Mouse (Mus musculus) retina, postnatal 7 days (tissue): ENCODE data around the gene Hmces.

Experiments
- DNase-seq: peaks from one replicate; pipeline ENCODE4 v3.0.0-alpha.2; 2012; ENCODE audit warnings: low read depth, low spot score

Gene Hmces

GRCm38 (mm10) chr6:87913661-87914325 lies at the start of gene Hmces:
Gene Hmces, plus strand, starts transcription at chr6:87913935.
- peak; percentile 57 for DNase-seq

DNA sequence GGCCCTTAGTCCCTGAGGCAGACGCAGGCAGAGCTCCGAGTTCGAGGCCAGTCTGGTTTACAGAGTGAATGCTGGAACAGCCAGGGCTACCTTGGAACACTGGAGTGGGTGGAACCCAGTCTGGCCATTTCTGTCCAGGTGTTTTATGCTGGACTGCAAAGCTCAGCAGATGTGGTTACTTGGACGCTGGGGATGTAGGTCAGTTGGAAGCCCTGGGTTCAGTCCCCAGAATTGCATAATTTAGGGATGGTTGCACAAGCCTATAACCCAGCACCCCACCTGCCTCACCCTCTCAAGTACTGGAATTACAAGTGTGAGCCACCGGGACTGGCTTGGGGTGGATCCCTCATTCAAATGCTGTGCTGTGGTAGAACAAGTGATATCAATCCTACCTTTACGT lies 47.5 kb upstream of the Hmces start:
- no peak for DNase-seq

- DNase-seq, result no peak
Measured at GRCm38 (mm10) chr6:87867256-87867655, 46.5 kb upstream of the Hmces start.

DNA sequence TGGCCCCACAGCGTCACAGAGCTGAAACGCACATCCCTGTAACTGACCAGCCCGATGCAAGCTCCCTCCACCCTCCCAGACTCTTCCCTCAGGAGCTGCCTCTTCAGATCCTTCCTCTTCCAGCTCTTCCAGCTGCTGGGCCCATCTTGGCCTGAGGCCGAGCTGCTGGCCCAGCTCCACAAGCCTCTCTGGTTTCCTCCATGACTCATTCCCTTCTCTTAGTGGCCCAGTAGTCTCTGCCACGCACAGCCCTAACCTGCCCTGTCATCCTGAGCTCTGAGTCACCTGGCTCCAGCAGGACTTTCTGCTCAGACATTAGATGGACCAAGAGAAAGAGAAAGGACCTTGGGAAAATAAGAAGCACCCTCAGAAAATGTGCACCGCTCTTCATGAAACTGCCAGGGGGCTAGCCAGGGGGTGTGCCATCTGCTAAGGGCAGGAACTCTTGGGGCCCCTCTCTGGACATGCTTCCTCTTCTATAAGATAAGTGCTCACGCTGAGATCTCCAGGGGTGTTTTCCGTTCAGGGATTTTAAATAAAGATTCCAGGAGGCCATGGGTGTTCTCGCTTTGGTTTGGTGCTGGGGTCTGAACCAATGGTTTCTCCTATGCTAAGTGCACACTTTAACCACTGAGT lies 44.7 kb upstream of the Hmces start:
- DNase-seq, result no peak

- DNase-seq, result no peak
Measured at GRCm38 (mm10) chr6:87870440-87870839, 43.3 kb upstream of the Hmces start.

DNA sequence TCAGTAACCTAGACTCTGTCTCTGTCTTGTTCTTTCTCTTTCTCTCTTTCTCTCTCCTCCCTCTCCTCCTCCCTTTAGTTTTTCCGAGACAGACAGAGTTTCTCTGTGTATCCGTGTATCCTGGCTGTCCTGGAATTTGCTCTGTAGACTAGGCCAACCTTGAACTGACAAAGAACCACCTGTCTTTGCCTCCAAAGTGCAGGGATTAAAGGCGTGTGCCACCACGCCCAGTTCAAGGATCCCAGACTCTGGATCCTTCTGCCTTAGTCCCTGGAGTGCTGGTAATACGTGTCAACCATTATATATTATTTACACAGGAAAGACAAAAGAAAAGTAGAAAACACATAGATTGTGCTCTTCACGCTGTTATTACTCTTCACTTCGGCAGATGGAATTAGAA lies 42.5 kb upstream of the Hmces start:
- DNase-seq, result no peak

DNA sequence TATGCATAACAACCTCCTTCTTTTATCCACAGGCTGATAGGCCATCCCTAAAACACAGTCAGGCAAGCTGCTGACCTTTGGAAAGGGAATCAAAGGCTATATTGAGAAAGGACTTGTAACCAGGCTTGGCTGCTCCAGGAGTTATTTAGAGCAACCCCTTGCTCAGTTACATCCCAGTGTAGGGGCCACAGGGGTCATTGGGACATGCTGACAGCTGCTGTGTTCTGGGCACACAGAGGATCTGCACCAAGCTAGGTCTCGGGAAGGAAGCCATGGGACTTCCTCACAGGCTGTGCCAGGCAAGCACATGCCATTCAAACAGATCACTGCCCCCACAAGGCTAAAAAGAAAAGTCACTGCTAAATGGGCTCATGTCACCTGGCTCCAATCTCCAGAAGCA lies 40.6 kb upstream of the Hmces start:
- no peak for DNase-seq

DNA sequence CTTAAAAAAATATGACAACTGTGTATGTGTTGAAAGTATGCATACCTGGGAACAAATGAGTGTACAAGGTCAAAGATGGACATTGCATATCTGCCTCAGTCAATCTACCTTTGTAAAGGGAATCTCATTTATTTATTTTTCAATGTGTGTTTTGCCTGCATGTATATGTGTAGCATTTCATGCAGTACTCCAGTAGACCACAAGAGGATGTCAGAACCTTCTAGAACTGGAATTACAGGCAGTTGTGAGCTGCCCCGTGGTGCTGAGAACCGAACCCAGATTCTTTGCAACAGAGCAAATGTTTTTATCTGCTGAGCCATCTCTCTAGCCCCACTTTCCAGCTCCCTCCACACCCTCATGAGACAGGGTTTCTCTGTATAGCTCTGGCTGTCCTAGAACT lies 39.8 kb upstream of the Hmces start:
- no peak for DNase-seq

DNA sequence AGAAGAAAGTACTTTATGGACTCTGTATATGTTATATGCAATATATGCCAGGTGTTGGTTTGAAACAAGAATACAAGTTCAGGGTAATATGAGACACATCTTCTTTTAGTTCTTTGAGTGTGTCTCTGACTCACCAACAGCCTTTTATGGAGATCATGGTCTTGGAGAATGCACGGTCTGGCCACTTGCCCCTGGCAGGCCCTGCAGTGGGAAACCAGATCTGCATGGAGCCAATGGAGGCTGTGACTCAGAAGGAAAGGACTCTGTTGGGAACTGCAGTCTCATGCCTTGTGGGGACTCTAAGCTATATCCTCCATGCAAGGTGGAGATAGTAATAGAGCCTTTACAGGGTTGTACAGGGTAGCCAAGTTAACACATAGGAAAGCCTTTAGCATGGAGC lies 38.7 kb upstream of the Hmces start:
- no peak for DNase-seq

- no peak for DNase-seq
Measured at GRCm38 (mm10) chr6:87875562-87875961, 38.2 kb upstream of the Hmces start.

DNA sequence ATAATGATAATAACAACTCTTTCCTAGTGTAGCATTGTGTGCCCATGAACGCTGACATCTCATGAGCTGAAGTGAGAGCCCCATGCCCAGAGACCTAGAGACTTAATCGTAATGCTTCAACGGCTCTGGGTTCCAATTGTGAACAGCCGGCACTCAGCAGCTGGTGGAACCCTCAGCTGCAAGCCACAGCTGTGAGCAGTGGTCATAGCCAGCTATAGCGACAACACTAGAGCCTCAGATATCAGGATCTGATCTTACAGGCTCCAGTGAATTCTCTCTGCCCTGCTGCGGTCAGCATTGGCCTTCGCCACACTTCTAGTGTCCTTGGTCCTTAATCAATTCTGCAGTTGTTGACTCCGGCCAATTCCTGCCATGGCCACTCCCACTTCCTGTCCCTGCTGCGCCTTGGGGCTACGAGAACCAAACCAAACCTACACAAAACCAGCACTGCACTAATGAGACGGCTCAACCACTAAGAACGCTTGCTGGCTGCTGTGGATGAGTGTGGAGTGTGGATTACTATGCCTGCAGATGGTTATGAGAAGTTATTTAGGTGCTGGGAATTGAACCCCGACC lies 37.6 kb upstream of the Hmces start:
- DNase-seq, result no peak

DNA sequence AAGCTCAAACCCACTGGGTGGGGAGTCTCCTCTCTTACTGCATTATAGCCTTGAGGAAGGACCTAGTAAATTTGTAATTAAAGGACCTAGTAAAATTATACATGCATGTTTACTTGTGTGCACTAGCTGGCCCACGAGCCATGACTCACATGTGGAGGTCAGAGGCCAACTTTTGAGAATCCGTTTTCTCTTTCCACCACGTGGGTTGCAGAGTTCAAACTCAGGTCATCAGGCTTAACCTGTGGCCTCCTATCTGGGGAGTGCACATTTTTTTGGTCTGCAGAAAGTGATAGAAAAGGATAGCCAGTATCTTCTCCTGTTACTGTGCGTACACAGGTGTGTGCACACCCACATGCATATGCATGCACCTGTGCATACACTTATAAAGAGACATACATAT lies 34.7 kb upstream of the Hmces start:
- no peak for DNase-seq

DNA sequence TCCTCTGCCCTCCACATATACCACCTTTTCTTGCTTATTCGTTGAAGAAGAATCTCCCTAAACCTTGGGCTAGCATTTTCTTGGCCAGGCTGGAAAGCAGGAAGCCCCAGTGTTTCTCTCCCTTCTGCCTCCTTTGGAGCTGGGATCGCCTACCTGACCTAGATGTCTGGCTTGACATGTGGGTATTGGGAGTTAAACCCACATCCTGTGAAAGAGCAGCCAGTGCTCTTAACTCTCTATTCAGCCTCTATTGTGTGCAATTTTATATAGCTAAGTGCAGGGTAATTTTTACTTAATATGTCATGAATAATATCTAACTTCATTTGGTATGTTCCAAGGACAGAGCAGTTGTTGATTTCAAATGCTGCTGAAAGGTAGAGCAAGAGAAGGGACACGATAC lies 34.1 kb upstream of the Hmces start:
- no peak for DNase-seq

- no peak for DNase-seq
Measured at GRCm38 (mm10) chr6:87882221-87882620, 31.5 kb upstream of the Hmces start.

- no peak for DNase-seq
Measured at GRCm38 (mm10) chr6:87882816-87883215, 30.9 kb upstream of the Hmces start.

- no peak for DNase-seq
Measured at GRCm38 (mm10) chr6:87886721-87887120, 27.0 kb upstream of the Hmces start.

DNA sequence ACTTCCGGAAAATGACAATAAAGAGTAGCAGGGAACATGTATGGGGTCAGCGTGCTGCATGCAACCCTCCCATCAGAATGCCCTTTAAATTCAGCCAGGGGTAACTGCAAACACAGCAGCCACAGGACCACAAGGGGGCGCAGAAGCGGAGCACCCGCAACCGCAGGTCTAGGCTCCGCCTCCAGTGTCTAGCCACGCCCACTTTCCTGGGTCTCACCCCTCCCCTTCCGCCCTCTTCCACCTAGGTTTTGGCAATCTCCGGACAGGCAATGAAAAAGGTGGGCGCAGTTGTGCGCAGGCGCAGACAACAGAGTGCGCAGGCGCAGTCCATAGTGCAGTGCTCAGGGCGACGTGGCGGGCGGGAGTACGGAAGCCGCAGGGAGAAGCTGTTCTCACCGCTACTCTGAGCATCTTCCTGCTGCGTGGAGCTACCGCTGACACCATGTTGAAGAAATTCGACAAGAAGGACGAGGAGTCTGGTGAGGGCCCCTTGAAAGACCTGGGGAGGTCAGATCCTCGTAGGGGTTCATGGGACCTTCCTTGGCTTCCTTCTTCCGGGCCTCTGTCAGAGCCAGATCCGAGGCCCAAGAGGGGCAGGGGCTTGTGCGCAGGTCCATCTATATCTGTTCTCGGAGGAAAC lies 26.0 kb upstream of the Hmces start, which contains the start of gene Copg1:
Gene Copg1 (plus strand): TSS at position 221 of the 640 bp plus-strand sequence.
- peak; percentile 99 for DNase-seq

DNA sequence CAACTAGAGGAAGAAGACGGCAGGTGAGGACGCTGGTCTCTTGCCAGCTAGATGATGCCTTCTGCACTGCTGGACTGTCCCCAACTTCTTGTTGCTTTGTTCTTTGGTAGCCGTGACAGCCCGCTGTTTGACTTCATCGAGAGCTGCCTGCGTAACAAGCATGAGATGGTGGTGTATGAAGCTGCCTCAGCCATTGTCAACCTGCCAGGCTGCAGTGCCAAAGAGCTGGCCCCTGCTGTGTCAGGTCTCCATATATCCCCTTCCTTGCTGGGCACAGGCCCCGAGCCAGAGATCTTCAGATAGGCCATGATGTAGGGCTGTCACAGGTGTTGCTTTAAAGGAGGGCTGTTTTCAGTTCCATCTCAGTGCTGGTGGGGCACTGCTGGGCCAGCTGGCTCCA lies 19.8 kb upstream of the Hmces start:
- no peak for DNase-seq

- no peak for DNase-seq
Measured at GRCm38 (mm10) chr6:87898028-87898427, 15.7 kb upstream of the Hmces start.

GRCm38 (mm10) chr6:87906632-87907031 lies 7.1 kb upstream of the Hmces start:
- no peak for DNase-seq

GRCm38 (mm10) chr6:87909181-87909580 lies 4.6 kb upstream of the Hmces start:
- DNase-seq, result no peak

- DNase-seq, result no peak
Measured at GRCm38 (mm10) chr6:87911559-87911958, 2.2 kb upstream of the Hmces start.
